Comparison of ENCODE assay signal across 10 mouse cellular contexts in the genomic region with DNA sequence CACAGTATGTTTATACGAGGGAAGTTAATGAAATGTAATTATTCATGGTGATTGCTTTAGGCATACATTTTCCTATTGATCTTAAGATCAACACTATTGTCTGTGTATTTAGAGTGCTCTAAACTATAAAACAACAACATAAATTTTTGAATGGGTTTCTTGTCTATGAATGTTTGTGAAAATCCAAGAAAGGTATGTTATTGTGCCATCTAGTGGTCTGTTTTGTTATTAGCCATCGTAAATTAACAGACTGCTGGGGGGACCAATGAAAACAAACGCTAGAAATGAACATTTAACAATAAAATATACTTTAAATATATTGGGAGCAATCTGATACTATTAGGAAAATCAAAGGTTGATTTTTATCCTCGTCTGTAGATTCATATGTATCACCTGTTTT.
DNase-seq lines count a peak whose midpoint lies in the region; ATAC-seq and TF ChIP-seq lines count a peak whose summit lies in the region.
"Had no signal": no experiment of that assay in that cellular context is flagged by ENCODE, and none has a peak within 500 bp of the region (broad histone marks: within the 10 kb centered on the region; RNA-seq: fewer than 3 reads in every experiment).

No protein-coding gene starts in this region.

- TF ChIP-seq EP300 in CH12.LX (IDR thresholded peaks at IDR 0.05; ENCODE audit: low read length): no peak

- H3K79me2 ChIP-seq in CH12.LX (replicated peaks; ENCODE audit: control insufficient read depth, extremely low read depth, insufficient read depth, poor library complexity, severe bottlenecking): no peaks in the 10 kb centered on the region

- TF ChIP-seq RAD21 in CH12.LX (IDR thresholded peaks at IDR 0.05; ENCODE audit: low read depth, low read length): peak; percentile 91

- H3K9me3 ChIP-seq in CH12.LX (replicated peaks; ENCODE audit: low read length): no peaks in the 10 kb centered on the region
- no peaks in the 10 kb centered on the region for H3K9me3 ChIP-seq in hindbrain, postnatal 0 days (ENCODE audit: low read length)
- H3K9me3 ChIP-seq: embryonic facial prominence, embryonic 13.5 days had no signal

- no peak overlapping the region for H3K4me3 ChIP-seq in layer of hippocampus, adult 2 months
- no peak overlapping the region for H3K4me3 ChIP-seq in CH12.LX (replicated peaks in 1 of 3; ENCODE audit: low read depth in 2 of 3, low read length in 2 of 3, poor library complexity in 1 of 3)
- H3K4me3 ChIP-seq in hindbrain, postnatal 0 days (ENCODE audit: low read length): no peak overlapping the region
- H3K4me3 ChIP-seq: embryonic facial prominence, embryonic 13.5 days had no signal

- no peak overlapping the region for H3K9ac ChIP-seq in CH12.LX (ENCODE audit: insufficient read depth, low read depth)
- H3K9ac ChIP-seq in hindbrain, postnatal 0 days (replicated peaks; ENCODE audit: low read length): no peak overlapping the region
- H3K9ac ChIP-seq: embryonic facial prominence, embryonic 13.5 days had no signal

- H3K36me3 ChIP-seq in CH12.LX (replicated peaks in 1 of 2; ENCODE audit: control insufficient read depth in 1 of 2, insufficient read depth in 1 of 2, low read length in 1 of 2): no peaks in the 10 kb centered on the region
- no peaks in the 10 kb centered on the region for H3K36me3 ChIP-seq in hindbrain, postnatal 0 days (ENCODE audit: insufficient read depth, low read length)
- H3K36me3 ChIP-seq: embryonic facial prominence, embryonic 13.5 days had no signal

- no peak for ATAC-seq in hindbrain, postnatal 0 days

- H3K4me2 ChIP-seq in CH12.LX (ENCODE audit: insufficient read depth, low read depth, poor library complexity, severe bottlenecking): no peak overlapping the region
- H3K4me2 ChIP-seq in hindbrain, postnatal 0 days (ENCODE audit: low read depth, low read length): no peak overlapping the region
- H3K4me2 ChIP-seq: embryonic facial prominence, embryonic 13.5 days had no signal

- H3K27me3 ChIP-seq in CH12.LX (replicated peaks): no peaks in the 10 kb centered on the region
- H3K27me3 ChIP-seq in hindbrain, postnatal 0 days (ENCODE audit: insufficient read depth, low read length): no peaks in the 10 kb centered on the region
- H3K27me3 ChIP-seq: embryonic facial prominence, embryonic 13.5 days had no signal

- WGBS in hindbrain, postnatal 0 days: 18% methylated on average over 4 of the region's 4 CpGs

- no peaks in the 10 kb centered on the region for H3K4me1 ChIP-seq in CH12.LX (ENCODE audit: control insufficient read depth in 1 of 2, insufficient read depth in 2 of 2)
- H3K4me1 ChIP-seq in hindbrain, postnatal 0 days (ENCODE audit: insufficient read depth, low read length): no peaks in the 10 kb centered on the region

- H3K27ac ChIP-seq in layer of hippocampus, adult 2 months: no peak overlapping the region
- no peak overlapping the region for H3K27ac ChIP-seq in CH12.LX (ENCODE audit: insufficient read depth, low read depth)
- H3K27ac ChIP-seq in hindbrain, postnatal 0 days: no peak overlapping the region
- H3K27ac ChIP-seq: embryonic facial prominence, embryonic 13.5 days; macrophage had no signal

- peak; percentile 90 for TF ChIP-seq CTCF in layer of hippocampus, adult 2 months (conservative IDR thresholded peaks at IDR 0.05)
- peak; percentile 4 to 89; a peak in 2 of 4 replicates for TF ChIP-seq CTCF in CH12.LX (conservative IDR thresholded peaks at IDR 0.05 in 1 of 2, IDR thresholded peaks at IDR 0.05 in 1 of 2; ENCODE audit: low read depth in 2 of 2, low read length in 2 of 2)
- peak; percentile 69 for TF ChIP-seq CTCF in hindbrain, postnatal 0 days (IDR thresholded peaks at IDR 0.05; ENCODE audit: low read depth)

- TF ChIP-seq POLR2A in CH12.LX (IDR thresholded peaks at IDR 0.05; ENCODE audit: low read depth, low read length): no peak

- peak; percentile 16 to 20 for DNase-seq in layer of hippocampus, adult 2 months (ENCODE audit: low spot score in 2 of 2)
- no peak for DNase-seq in layer of hippocampus, postnatal 10 days (ENCODE audit: low spot score in 2 of 2)
- DNase-seq in CH12.LX (ENCODE audit: extremely low read depth) (peak; percentile 51), MEL-GATA-1-ER (ENCODE audit: extremely low read depth, low read depth) (peak; percentile 15)
- DNase-seq in hindbrain, postnatal 0 days (ENCODE audit: low spot score): peak; percentile 78
- DNase-seq in T-cell, adult 2 months (ENCODE audit: low spot score): no peak
- DNase-seq in left cerebral cortex, adult 18-20 months (ENCODE audit: low spot score in 2 of 2): no peak
- DNase-seq: adrenal gland, postnatal 14 days had no signal

- dilution Hi-C loops in CH12.LX (cut with MboI; ENCODE audit: extremely low pct_ligation_motif_present, extremely low pct_unique_long_range_greater_than_20kb, low sequenced_read_pairs): no loop called here

- in situ Hi-C loops in CH12.LX (cut with MboI; ENCODE audit: low pct_ligation_motif_present, low pct_unique_long_range_greater_than_20kb, low sequenced_read_pairs): loop anchor here (25.0 kb wide), 1 partner anchor 812 kb away; no protein-coding TSS in a partner anchor

TF ChIP-seq in CH12.LX, 34 proteins besides CTCF, POLR2A, EP300 and RAD21:
- TF ChIP-seq ZC3H11A (IDR thresholded peaks at IDR 0.05; ENCODE audit: low read depth, low read length): peak; percentile 73
- TF ChIP-seq MAZ (IDR thresholded peaks at IDR 0.05; ENCODE audit: low read depth, low read length): no peak
- TF ChIP-seq SMC3 (IDR thresholded peaks at IDR 0.05; ENCODE audit: low read depth, low read length): peak; percentile 83
- no peak for TF ChIP-seq TBP (conservative IDR thresholded peaks at IDR 0.05; ENCODE audit: low read depth, low read length)
- no peak for TF ChIP-seq ZMIZ1 (IDR thresholded peaks at IDR 0.05; ENCODE audit: low read depth, low read length)
- TF ChIP-seq POLR2AphosphoS2 (IDR thresholded peaks at IDR 0.05; ENCODE audit: low read depth, low read length): no peak

Comparison
In these comparisons a context has a peak if more than half of its experiments do, and no peak if none do; other contexts are left out.
1. DNase-seq: peak in layer of hippocampus, adult 2 months (2 of 2), CH12.LX (single experiment), MEL-GATA-1-ER (single experiment) and hindbrain, postnatal 0 days (single experiment); none in layer of hippocampus, postnatal 10 days (0 of 2), T-cell, adult 2 months (single experiment) and left cerebral cortex, adult 18-20 months (0 of 2).
2. Peak in every context shown above with its lines, with median percentiles within 50 percentile points of each other: CTCF ChIP-seq.